Mouse (Mus musculus): Measurements from ENCODE around the gene Gm20388.

DNA sequence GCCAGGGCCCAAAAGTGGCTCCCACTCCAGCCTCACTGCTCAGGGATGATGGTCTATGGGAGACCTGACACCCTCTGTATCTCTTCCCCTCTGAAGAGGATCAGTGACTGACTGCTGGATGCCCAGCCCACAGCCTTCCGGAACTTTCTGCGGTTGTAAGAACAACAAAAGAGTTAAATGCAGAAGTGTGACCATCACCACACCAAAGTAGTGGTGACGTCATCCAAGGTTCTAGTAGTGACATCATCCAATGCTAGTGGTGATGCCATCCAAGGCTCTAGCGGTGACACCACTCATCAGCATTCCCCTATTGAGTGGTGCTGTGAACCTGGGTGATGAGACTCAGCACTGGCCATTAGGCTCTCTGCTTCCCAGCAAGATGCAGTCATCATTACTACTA lies 978.5 kb downstream of the Gm20388 start:
- TF ChIP-seq CTCF (IDR thresholded peaks at IDR 0.05; ENCODE audit: low read depth) (no peak), EP300 (IDR thresholded peaks at IDR 0.05; ENCODE audit: low read depth) (no peak)

Measured in liver, embryonic 14.5 days (tissue).